Mouse (Mus musculus): ENCODE results near the gene Zc3hav1. TPM values are rescaled to one million over a fixed set of nuclear protein-coding genes. Genes with fewer than 3 reads are reported as not detected.
"Not testable (repeated sequence)": the region's sequence is repeated elsewhere in the genome, so short reads cannot be mapped to it uniquely, and the experiment has no call there.

The Zc3hav1 gene
- polyA plus RNA-seq, 1 experiment from 2014 or later: 2.6 TPM

DNA sequence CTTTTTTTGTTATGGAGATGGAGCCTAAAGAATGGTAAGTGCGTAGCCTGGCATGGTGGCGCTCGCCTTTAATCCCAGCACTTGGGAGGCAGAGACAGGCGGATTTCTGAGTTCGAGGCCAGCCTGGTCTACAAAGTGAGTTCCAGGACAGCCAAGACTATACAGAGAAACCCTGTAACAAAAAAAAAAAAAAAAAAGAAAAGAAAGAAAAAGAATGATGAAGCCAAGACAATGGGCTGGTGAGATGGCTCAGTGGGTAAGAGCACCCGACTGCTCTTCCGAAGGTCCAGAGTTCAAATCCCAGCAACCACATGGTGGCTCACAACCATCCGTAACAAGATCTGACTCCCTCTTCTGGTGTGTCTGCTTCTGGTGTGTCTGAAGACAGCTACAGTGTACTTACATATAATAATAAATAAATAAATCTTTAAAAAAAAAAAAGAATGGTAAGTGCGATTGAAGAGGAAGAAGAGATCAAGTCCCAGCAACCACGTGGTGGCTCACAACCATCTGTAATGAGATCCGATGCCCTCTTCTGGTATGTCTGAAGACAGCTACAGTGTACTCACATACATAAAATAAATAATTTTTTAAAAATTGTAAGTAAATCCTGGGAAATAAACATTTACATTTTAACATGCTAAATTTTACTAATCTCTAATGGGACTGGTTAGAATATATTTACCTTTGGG lies 4.8 kb upstream of the Zc3hav1 start:
- not testable (repeated sequence) for H3K9ac ChIP-seq (replicated peaks); H3K36me3 ChIP-seq; H3K4me3 ChIP-seq; H3K27ac ChIP-seq (replicated peaks); H3K4me2 ChIP-seq (replicated peaks); ATAC-seq (ENCODE audit: low FRiP score, low read depth); H3K9me3 ChIP-seq
- 92% methylated on average over 11 of the region's 11 CpGs for WGBS
- Histone ChIP-seq H3K27me3 (peaks cover 32% of the 10 kb centered on the region), H3K4me1 (peaks cover 15% of the 10 kb centered on the region)

DNA sequence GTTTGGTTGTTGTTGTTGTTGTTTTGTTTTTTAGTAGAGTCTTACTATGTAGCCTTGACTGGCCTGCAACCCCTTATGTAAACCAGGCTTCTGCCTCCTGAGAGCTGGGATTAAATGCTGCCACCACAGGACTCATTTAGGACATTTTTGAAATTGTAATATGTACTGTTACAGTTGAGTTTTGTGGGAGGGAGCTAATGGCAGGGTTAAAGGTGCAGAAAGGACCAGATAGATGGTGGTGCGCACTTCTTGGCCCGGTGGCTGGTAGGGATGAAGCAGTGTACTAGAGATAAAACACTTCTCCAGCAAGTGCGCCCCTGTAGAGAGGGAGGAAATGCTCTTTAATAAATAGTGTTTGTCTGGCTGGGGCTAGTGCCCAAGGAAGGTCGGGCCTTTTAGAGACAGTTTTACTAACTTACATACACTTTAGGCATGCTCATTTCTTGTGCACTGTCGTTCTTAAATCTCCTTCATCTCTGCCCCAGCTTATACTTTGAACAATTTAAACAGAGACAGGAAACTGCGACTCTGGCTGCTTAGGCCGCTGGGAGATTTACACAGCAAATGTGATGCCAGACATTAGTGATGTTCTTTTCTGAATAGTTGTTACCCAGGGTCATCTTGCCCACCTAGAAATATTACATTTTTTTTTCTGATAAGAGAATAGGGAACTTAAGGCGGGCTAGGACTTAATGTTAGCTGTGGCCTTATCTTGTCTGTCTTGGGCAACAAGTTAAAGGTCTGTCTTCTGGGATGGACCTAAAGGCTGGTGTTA lies 4.0 kb upstream of the Zc3hav1 start:
- no peak overlapping the region for H3K9ac ChIP-seq (replicated peaks)
- no peaks in the 10 kb centered on the region for H3K36me3 ChIP-seq
- no peak overlapping the region for H3K27ac ChIP-seq (replicated peaks)
- no peak for ATAC-seq (ENCODE audit: low FRiP score, low read depth)
- no peak overlapping the region for H3K4me3 ChIP-seq
- H3K9me3 ChIP-seq: no peaks in the 10 kb centered on the region
- H3K4me2 ChIP-seq (replicated peaks): no peak overlapping the region
- peaks cover 20% of the 10 kb centered on the region for H3K4me1 ChIP-seq
- WGBS: 69% methylated on average over 8 of the region's 8 CpGs
- H3K27me3 ChIP-seq: peaks cover 40% of the 10 kb centered on the region

DNA sequence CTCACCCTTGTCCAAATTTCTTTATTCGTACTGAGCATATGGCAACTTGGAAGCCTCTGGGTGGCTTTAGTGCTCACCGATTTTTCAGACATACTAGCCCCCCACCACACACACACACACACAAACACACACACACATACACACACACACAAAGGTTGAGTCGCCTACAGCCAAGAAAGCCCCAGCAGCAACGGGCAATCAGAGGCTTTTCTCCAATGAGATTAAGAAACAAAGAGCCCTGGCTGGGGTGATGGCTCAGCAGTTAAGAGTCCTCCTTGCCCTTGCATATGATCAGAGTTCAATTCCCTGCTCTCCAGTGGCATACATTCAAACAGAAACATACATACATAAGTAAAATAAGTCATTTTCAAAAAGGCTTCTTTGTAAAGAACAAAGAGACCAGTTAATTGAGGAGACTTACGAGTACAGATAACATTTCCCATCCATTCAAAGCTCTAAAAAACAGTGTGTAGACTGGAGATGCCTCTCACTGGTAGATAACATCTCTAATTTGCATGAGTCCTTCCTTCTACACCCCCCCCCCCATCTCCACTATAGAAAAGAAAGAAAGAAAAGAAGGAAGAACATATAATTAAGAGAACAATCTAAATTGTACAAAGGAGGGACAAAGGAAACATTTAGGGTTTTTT lies 3.3 kb upstream of the Zc3hav1 start:
- H3K4me3 ChIP-seq: no peak overlapping the region
- H3K27ac ChIP-seq (replicated peaks): no peak overlapping the region
- H3K9me3 ChIP-seq: no peaks in the 10 kb centered on the region
- 22% methylated on average over 5 of the region's 5 CpGs for WGBS
- no peak for ATAC-seq (ENCODE audit: low FRiP score, low read depth)
- peaks cover 22% of the 10 kb centered on the region for H3K4me1 ChIP-seq
- no peak overlapping the region for H3K9ac ChIP-seq (replicated peaks)
- peaks cover 47% of the 10 kb centered on the region for H3K27me3 ChIP-seq
- no peaks in the 10 kb centered on the region for H3K36me3 ChIP-seq
- H3K4me2 ChIP-seq (replicated peaks): no peak overlapping the region

- not testable (repeated sequence) for ATAC-seq (ENCODE audit: low FRiP score, low read depth); H3K9me3 ChIP-seq; H3K36me3 ChIP-seq; H3K4me2 ChIP-seq (replicated peaks); H3K27ac ChIP-seq (replicated peaks); H3K9ac ChIP-seq (replicated peaks); H3K4me3 ChIP-seq
- peaks cover 22% of the 10 kb centered on the region for H3K4me1 ChIP-seq
- H3K27me3 ChIP-seq: peaks cover 54% of the 10 kb centered on the region
- WGBS: 77% methylated on average over 15 of the region's 15 CpGs
These were observed 2.4 kb upstream of the Zc3hav1 start for GRCm38 (mm10) chr6:38356661-38357433.

DNA sequence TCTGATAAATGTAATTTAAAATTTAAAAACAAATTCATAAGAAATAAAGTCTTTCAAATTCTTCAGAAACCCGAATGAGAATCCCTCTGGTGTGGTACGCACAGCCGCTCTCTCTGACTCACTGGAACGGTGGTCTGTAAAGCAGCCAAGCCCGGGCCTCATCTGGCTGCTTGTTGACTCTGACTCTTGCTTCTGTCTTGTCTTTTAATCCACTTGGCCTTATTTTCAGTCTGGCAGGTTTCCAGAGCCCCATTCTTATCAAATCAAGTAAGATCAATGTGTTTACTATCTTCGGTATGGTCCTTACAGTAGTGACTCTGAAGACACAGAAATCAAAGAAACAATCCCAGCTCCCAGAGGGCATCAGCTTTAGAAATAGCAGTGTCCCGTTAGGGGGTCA lies 1.5 kb upstream of the Zc3hav1 start:
- WGBS: 7% methylated on average over 7 of the region's 7 CpGs
- H3K27ac ChIP-seq (replicated peaks): no peak overlapping the region
- no peaks in the 10 kb centered on the region for H3K9me3 ChIP-seq
- H3K9ac ChIP-seq (replicated peaks): no peak overlapping the region
- no peak overlapping the region for H3K4me3 ChIP-seq
- no peaks in the 10 kb centered on the region for H3K36me3 ChIP-seq
- H3K27me3 ChIP-seq: peaks cover 62% of the 10 kb centered on the region
- ATAC-seq (ENCODE audit: low FRiP score, low read depth): no peak
- H3K4me1 ChIP-seq: peaks cover 22% of the 10 kb centered on the region
- H3K4me2 ChIP-seq (replicated peaks): no peak overlapping the region

- H3K9me3 ChIP-seq: no peaks in the 10 kb centered on the region
- no peaks in the 10 kb centered on the region for H3K36me3 ChIP-seq
- no peak for ATAC-seq (ENCODE audit: low FRiP score, low read depth)
- peaks cover 22% of the 10 kb centered on the region for H3K4me1 ChIP-seq
- H3K27me3 ChIP-seq: peaks cover 66% of the 10 kb centered on the region
- no peak overlapping the region for H3K4me3 ChIP-seq
- no peak overlapping the region for H3K9ac ChIP-seq (replicated peaks)
- 1% methylated on average over 8 of the region's 8 CpGs for WGBS
- H3K27ac ChIP-seq (replicated peaks): no peak overlapping the region
- H3K4me2 ChIP-seq (replicated peaks): peak overlapping the region; percentile 63; the same call in 1 of the 2 replicates
These were observed 986 bp upstream of the Zc3hav1 start for GRCm38 (mm10) chr6:38355354-38355823.

DNA sequence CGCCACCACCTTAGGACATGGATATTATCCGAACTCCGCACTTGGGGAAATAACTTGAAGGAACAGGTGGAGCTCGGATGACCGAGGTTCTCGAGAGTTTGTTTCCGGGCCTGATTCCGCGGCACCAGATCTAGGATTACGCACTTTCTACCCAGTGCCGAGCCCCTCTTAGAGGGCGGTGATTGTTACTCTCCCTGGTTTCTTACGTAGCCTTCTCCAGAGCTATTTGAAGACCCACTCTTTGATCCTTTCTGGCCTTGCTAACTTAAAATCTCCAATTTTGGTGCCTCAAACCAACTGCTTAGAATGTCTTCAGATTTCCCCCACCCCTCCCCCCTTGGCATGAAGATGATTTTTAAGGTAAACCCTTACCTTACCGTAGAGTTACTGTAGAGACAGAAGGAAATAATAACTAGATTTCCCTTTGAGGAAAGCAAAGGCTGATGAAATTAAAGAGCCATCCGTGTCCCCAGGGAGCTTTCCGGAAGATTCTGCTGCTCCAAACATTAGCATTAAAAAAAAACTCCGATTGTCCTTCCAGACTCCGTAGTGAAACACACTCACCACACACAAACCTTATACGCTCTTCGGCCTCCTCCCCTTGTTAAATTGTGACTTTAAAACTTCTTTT lies 435 bp upstream of the Zc3hav1 start:
- 1% methylated on average over 20 of the region's 20 CpGs for WGBS
- H3K27me3 ChIP-seq: peaks cover 72% of the 10 kb centered on the region
- H3K36me3 ChIP-seq: no peaks in the 10 kb centered on the region
- peak overlapping the region; percentile 63 for H3K4me2 ChIP-seq (replicated peaks)
- H3K4me1 ChIP-seq: peaks cover 22% of the 10 kb centered on the region
- H3K27ac ChIP-seq (replicated peaks): no peak overlapping the region
- H3K4me3 ChIP-seq: peak overlapping the region; percentile 51
- ATAC-seq (ENCODE audit: low FRiP score, low read depth): no peak
- no peaks in the 10 kb centered on the region for H3K9me3 ChIP-seq
- H3K9ac ChIP-seq (replicated peaks): peak overlapping the region; percentile 54; the same call in 1 of the 2 replicates

DNA sequence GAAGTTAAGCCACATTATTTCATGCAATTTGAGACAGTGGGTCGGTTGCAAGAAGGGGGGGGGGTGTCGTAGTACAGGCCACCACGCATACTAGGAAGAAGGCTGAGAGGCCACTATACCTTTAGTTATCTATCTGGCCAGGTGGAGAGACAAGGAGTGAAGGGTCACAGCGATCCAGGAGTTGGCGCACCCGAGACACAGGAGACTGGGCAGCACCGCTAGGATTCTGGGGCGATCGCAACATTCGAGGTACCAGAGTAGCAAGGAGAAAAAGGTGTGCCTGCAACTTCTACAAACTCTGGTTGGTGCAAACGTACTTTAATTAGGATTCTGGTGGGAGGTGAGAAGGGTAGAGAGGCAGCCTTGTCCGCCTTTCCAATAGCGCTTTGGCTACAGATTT lies 1.2 kb downstream of the Zc3hav1 start:
- H3K9me3 ChIP-seq: no peaks in the 10 kb centered on the region

GRCm38 (mm10) chr6:38352451-38352850 lies 2.0 kb downstream of the Zc3hav1 start:
- Histone ChIP-seq H3K4me2 (replicated peaks) (no peak overlapping the region), H3K9ac (replicated peaks) (no peak overlapping the region), H3K36me3 (no peaks in the 10 kb centered on the region), H3K27ac (replicated peaks) (no peak overlapping the region), H3K9me3 (no peaks in the 10 kb centered on the region), H3K4me1 (peaks cover 22% of the 10 kb centered on the region), H3K27me3 (peaks cover 74% of the 10 kb centered on the region), H3K4me3 (no peak overlapping the region)
- ATAC-seq (ENCODE audit: low FRiP score, low read depth): no peak
- WGBS: 10% methylated on average over 10 of the region's 10 CpGs

More for the DNA sequence above, 1.2 kb downstream of the Zc3hav1 start:
- Histone ChIP-seq H3K36me3 (no peaks in the 10 kb centered on the region), H3K27ac (replicated peaks) (no peak overlapping the region), H3K4me1 (peaks cover 22% of the 10 kb centered on the region), H3K27me3 (peaks cover 76% of the 10 kb centered on the region), H3K9ac (replicated peaks) (no peak overlapping the region), H3K4me2 (replicated peaks) (no peak overlapping the region), H3K4me3 (peak overlapping the region; percentile 51; the same call in 1 of the 2 replicates)
- 4% methylated on average over 13 of the region's 13 CpGs for whole genome bisulfite sequencing
- no peak for ATAC-seq (ENCODE audit: low FRiP score, low read depth)

GRCm38 (mm10) chr6:38351930-38352329 lies 2.5 kb downstream of the Zc3hav1 start:
- Histone ChIP-seq H3K27me3 (peaks cover 69% of the 10 kb centered on the region), H3K4me3 (no peak overlapping the region; the same call in 1 of the 2 replicates), H3K9me3 (no peaks in the 10 kb centered on the region), H3K4me2 (replicated peaks) (no peak overlapping the region), H3K36me3 (no peaks in the 10 kb centered on the region), H3K9ac (replicated peaks) (no peak overlapping the region), H3K27ac (replicated peaks) (no peak overlapping the region), H3K4me1 (peaks cover 22% of the 10 kb centered on the region)
- WGBS: 57% methylated on average over 4 of the region's 4 CpGs
- no peak for ATAC-seq (ENCODE audit: low FRiP score, low read depth)

- no peak overlapping the region for H3K4me2 ChIP-seq (replicated peaks)
- H3K4me3 ChIP-seq: no peak overlapping the region
- WGBS: 84% methylated on average over 9 of the region's 9 CpGs
- peaks cover 50% of the 10 kb centered on the region for H3K27me3 ChIP-seq
- ATAC-seq (ENCODE audit: low FRiP score, low read depth): no peak
- no peaks in the 10 kb centered on the region for H3K36me3 ChIP-seq
- H3K4me1 ChIP-seq: peaks cover 14% of the 10 kb centered on the region
- no peak overlapping the region for H3K9ac ChIP-seq (replicated peaks)
- H3K9me3 ChIP-seq: no peaks in the 10 kb centered on the region
- no peak overlapping the region for H3K27ac ChIP-seq (replicated peaks)
These were observed 4.6 kb downstream of the Zc3hav1 start for GRCm38 (mm10) chr6:38349806-38350205.

Measured in midbrain, embryonic 12.5 days (tissue).